Mouse (Mus musculus): ENCODE results near the gene Ctsa.
"Not testable (repeated sequence)": the region's sequence is repeated elsewhere in the genome, so short reads cannot be mapped to it uniquely, and the experiment has no call there.

DNA sequence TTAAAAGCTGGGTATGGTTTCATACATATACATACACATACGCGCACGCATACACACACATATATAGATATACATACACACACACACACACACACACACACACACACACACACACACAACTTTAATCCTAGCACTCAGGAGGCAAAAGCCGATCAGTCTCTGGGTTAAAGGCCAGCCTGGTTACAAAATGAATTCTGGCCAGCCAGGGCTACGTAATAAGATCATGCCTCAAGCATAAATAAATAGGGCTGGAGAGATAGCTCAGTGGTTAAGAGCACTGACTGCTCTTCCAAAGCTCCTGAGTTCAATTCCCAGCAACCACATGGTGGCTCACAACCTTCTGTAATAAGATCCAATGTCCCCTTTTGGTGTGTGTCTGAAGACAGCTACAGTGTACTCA is 22.9 kb downstream of the Ctsa start:
- TF ChIP-seq CTCF, EP300 (IDR thresholded peaks at IDR 0.05; ENCODE audit: low read depth): not testable (repeated sequence)
